Mouse (Mus musculus): ENCODE measurements at regions not wholly inside any gene's neighbourhood (a gene's known extent, or its start where the extent isn't known, plus 50 kb on each side); places are given as distances from the start of the nearest gene placed in this dataset.

DNA sequence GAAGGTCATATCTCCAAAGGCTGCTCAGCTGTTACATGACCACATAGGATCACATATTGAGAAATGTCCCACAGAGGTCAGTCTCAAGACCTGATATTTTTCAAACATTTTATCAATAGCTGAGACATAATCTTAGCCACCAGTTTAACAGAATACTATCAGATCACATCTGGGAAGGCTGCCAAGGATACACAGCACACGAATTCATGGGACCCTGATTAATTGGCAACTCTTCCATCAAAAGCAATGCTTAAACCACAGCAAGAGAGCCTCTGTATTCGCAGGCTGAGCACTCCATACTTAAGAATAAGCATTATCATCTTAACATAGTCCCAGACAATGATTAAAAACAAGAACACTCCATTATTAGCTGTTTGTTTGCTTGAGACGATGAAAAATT lies 691.9 kb downstream of the Robo2 start:
- no peak for TF ChIP-seq POLR2A (IDR thresholded peaks at IDR 0.05; ENCODE audit: borderline replicate concordance, extremely low read depth, insufficient read depth, insufficient read length, poor library complexity, severe bottlenecking)
- TF ChIP-seq CTCF (IDR thresholded peaks at IDR 0.05; ENCODE audit: borderline replicate concordance, extremely low read depth, insufficient read depth, insufficient read length), result no peak

Data from brain, embryonic 14.5 days (tissue).